Comparison of ENCODE assay signal across 31 mouse cellular contexts in the genomic region with DNA sequence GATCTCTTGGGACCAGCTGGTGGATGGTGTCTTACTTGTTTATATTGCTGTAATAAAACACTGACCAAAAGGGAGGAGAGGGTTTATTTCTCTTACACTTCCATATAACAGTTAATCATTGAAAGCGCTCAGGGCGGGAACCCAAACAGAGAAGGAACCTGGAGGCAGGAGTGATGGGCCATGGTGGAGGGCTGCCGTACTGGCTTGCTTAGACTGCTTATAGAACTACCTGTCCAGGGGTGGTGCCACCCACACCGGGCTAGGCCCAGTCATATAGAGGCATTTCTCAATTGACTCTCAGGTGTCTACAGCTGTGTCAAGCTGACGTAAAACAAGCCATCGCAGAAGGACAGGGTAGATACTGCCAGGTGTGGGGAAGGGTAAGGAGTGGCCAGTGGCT. TPM values are rescaled to one million over a fixed set of nuclear protein-coding genes. Genes with fewer than 3 reads are reported as not detected.
"Had no signal": no experiment of that assay in that cellular context is flagged by ENCODE, and none has a peak within 500 bp of the region (broad histone marks: within the 10 kb centered on the region; RNA-seq: fewer than 3 reads in every experiment).

No protein-coding gene starts in this region.

- H3K4me3 ChIP-seq: gastrocnemius, adult 2 months; heart, embryonic 13.5 days; heart, embryonic 15.5 days; hindbrain, embryonic 13.5 days; hindbrain, embryonic 15.5 days; layer of hippocampus, adult 2 months; limb, embryonic 13.5 days; limb, embryonic 15.5 days; liver, embryonic 12.5 days had no signal

- H3K9me3 ChIP-seq: heart, embryonic 13.5 days; heart, embryonic 15.5 days; hindbrain, embryonic 13.5 days; hindbrain, embryonic 15.5 days; limb, embryonic 13.5 days; limb, embryonic 15.5 days; liver, embryonic 12.5 days had no signal

- H3K36me3 ChIP-seq: heart, embryonic 13.5 days; heart, embryonic 15.5 days; hindbrain, embryonic 13.5 days; hindbrain, embryonic 15.5 days; limb, embryonic 13.5 days; limb, embryonic 15.5 days; liver, embryonic 12.5 days had no signal

- H3K27ac ChIP-seq: gastrocnemius, adult 2 months; heart, embryonic 13.5 days; heart, embryonic 15.5 days; hindbrain, embryonic 13.5 days; hindbrain, embryonic 15.5 days; hindbrain, postnatal 0 days; kidney, postnatal 0 days; layer of hippocampus, adult 2 months; limb, embryonic 13.5 days; limb, embryonic 15.5 days; liver, embryonic 12.5 days; liver, embryonic 14.5 days had no signal

- DNase-seq: gastrocnemius, adult 2 months; gastrocnemius, postnatal 10 days; gastrocnemius, postnatal 25 days; heart, postnatal 14 days; heart, postnatal 36 days; kidney, adult 11 months; kidney, adult 2 months; kidney, adult 9 months; kidney, postnatal 14 days; kidney, postnatal 36 days; layer of hippocampus, adult 9-11 months; layer of hippocampus, postnatal 36 days; left cerebral cortex, postnatal 4 days had no signal

- H3K4me2 ChIP-seq: heart, embryonic 11.5 days; heart, embryonic 13.5 days; heart, embryonic 15.5 days; hindbrain, embryonic 13.5 days; hindbrain, embryonic 15.5 days; limb, embryonic 13.5 days; limb, embryonic 15.5 days; liver, embryonic 12.5 days had no signal

- H3K4me1 ChIP-seq: liver, embryonic 12.5 days had no signal

- ATAC-seq: hindbrain, postnatal 0 days; liver, embryonic 12.5 days had no signal

- H3K9ac ChIP-seq: heart, embryonic 13.5 days; heart, embryonic 15.5 days; hindbrain, embryonic 13.5 days; hindbrain, embryonic 15.5 days; limb, embryonic 13.5 days; limb, embryonic 15.5 days; liver, embryonic 12.5 days; liver, embryonic 14.5 days had no signal

RNA-seq across cellular contexts. Expression of gene Prkcz, which starts 5.6 kb away (rescaled TPM):
- total RNA-seq: granulocyte monocyte progenitor cell, adult 5-6 weeks; hematopoietic stem cell, adult 5-6 weeks had no signal

RNA-seq across cellular contexts. Expression of gene Gabrd, which starts 31.1 kb away (rescaled TPM):
- total RNA-seq: granulocyte monocyte progenitor cell, adult 5-6 weeks; heart, adult 18-20 months; heart, adult 8-10 months; heart, postnatal 14 days; heart, postnatal 36 days had no signal
- polyA plus RNA-seq: heart, embryonic 13.5 days; heart, embryonic 15.5 days; heart, postnatal 0 days; hindbrain, embryonic 11.5 days; liver, embryonic 12.5 days; liver, embryonic 14.5 days had no signal

RNA-seq across cellular contexts. Expression of gene Cfap74, which starts 42.2 kb away (rescaled TPM):
- total RNA-seq: granulocyte monocyte progenitor cell, adult 5-6 weeks had no signal
